Mouse (Mus musculus) ES-Bruce4 (cell line): ENCODE results near the gene Eef2kmt.
"Not testable (repeated sequence)": the region's sequence is repeated elsewhere in the genome, so short reads cannot be mapped to it uniquely, and the experiment has no call there.

Source experiments
- CTCF ChIP-seq: IDR thresholded peaks from one replicate; pipeline ENCODE4 v1.8.1; 2011; ENCODE audit warnings: low read depth, low read length
- EP300 ChIP-seq: IDR thresholded peaks from 2 replicates; pipeline ENCODE4 v1.6.1; 2011; ENCODE audit warnings: low read depth, low read length; ENCODE audit not compliant: insufficient read depth
- POLR2A ChIP-seq: IDR thresholded peaks from one replicate; pipeline ENCODE4 v1.8.1; 2011; ENCODE audit warnings: low read length; ENCODE audit not compliant: insufficient read depth

DNA sequence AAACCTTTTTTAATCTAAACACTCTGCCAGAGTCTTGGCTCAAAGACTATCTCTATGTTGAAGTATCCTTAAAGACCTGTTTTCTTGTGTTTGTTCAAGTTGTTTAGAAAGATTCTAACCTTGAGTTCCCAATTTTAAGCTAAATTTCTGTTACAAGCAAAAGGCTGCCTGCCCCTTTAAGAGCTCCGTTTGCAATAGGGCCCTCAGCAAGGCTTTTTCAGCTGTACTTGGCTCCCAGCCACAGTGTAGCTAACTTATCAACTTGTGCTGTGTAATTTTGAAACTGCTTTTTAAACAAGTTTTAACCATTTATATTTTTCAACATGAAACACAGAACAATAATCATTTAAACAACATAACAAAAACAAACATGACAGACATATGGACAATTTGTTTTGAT lies 29.2 kb downstream of the Eef2kmt start:
- not testable (repeated sequence) for TF ChIP-seq POLR2A, CTCF, EP300
